Mouse (Mus musculus) liver, embryonic 15.5 days (tissue): ENCODE measurements around the gene Tada2b. TPM values are rescaled to one million over a fixed set of nuclear protein-coding genes. Genes with fewer than 3 reads are reported as not detected.
A peak's percentile ranks its signal among the peaks of the same experiment; 100 is the strongest.

Experiments used
- ATAC-seq: fragments of 200-750 bp; cut with Nextera tagmentation; 2 replicates; pipeline ENCODE4 v1.8.0; 2017; ENCODE audit warnings: moderate number of reproducible peaks, mild to moderate bottlenecking, moderate library complexity; ENCODE audit not compliant: insufficient read depth
- H3K27ac ChIP-seq: fragments of 300-500 bp; sonication (generic); replicated peaks from 2 replicates; pipeline ENCODE4 v1.5.1; 2015; ENCODE audit warnings: mild to moderate bottlenecking, inconsistent platforms
- H3K27me3 ChIP-seq: fragments of 300-500 bp; sonication (generic); 2 replicates; pipeline ENCODE4 v1.6.1; 2015; ENCODE audit warnings: mild to moderate bottlenecking, inconsistent platforms
- H3K36me3 ChIP-seq: fragments of 300-500 bp; sonication (generic); replicated peaks from 2 replicates; pipeline ENCODE4 v1.6.1; 2015; ENCODE audit warnings: moderate library complexity, mild to moderate bottlenecking, inconsistent platforms
- H3K4me1 ChIP-seq: fragments of 300-500 bp; sonication (generic); replicated peaks from 2 replicates; pipeline ENCODE4 v1.6.1; 2015; ENCODE audit warnings: inconsistent platforms
- H3K4me2 ChIP-seq: fragments of 300-500 bp; sonication (generic); 2 replicates; pipeline ENCODE4 v1.6.1; 2015; ENCODE audit warnings: moderate library complexity, mild to moderate bottlenecking, inconsistent platforms
- H3K4me3 ChIP-seq: fragments of 300-500 bp; sonication (generic); replicated peaks from 2 replicates; pipeline ENCODE4 v1.5.1; 2015; ENCODE audit warnings: mild to moderate bottlenecking, inconsistent platforms
- H3K9ac ChIP-seq: fragments of 300-500 bp; sonication (generic); 2 replicates; pipeline ENCODE4 v1.6.1; 2015; ENCODE audit warnings: moderate library complexity, mild to moderate bottlenecking, inconsistent platforms
- H3K9me3 ChIP-seq: fragments of 300-500 bp; sonication (generic); replicated peaks from 2 replicates; pipeline ENCODE4 v1.6.1; 2016; ENCODE audit warnings: inconsistent platforms
- WGBS: fragments of 180-500 bp; shearing (Covaris S2); methylation state at CpG from one replicate; pipeline ENCODE4 v1.1.7; 2015; ENCODE audit warnings: mixed read lengths; ENCODE audit not compliant: insufficient replicate concordance; 5-methylcytosine and 5-hydroxymethylcytosine counted together
- polyA plus RNA-seq: library from polyadenylated mRNA; unstranded; fragments of >200 nt; fragmentation: Nextera tagmentation; extraction: Ambion mirVana; gene quantifications from 2 replicates; pipeline ENCODE4 v1.2.1, GENCODE M21; 2015

The Tada2b gene
- polyA plus RNA-seq, 1 experiment from 2014 or later: 0.74 TPM

GRCm38 (mm10) chr5:36515126-36515525 is 31.0 kb upstream of the Tada2b start:
- Histone ChIP-seq H3K27ac (no peak overlapping the region), H3K4me3 (no peak overlapping the region), H3K9ac (no peak overlapping the region), H3K4me1 (no peaks in the 10 kb centered on the region), H3K36me3 (peaks cover 57% of the 10 kb centered on the region), H3K9me3 (no peaks in the 10 kb centered on the region), H3K4me2 (no peak overlapping the region), H3K27me3 (no peaks in the 10 kb centered on the region)
- WGBS: 65% methylated on average over 1 of the region's 1 CpGs
- ATAC-seq: no peak

- Histone ChIP-seq H3K9me3 (no peaks in the 10 kb centered on the region), H3K4me3 (no peak overlapping the region), H3K4me1 (no peaks in the 10 kb centered on the region), H3K27ac (no peak overlapping the region), H3K4me2 (no peak overlapping the region), H3K9ac (no peak overlapping the region), H3K27me3 (no peaks in the 10 kb centered on the region), H3K36me3 (peaks cover 58% of the 10 kb centered on the region)
- no peak for ATAC-seq
- WGBS: 83% methylated on average over 2 of the region's 2 CpGs
Measured at GRCm38 (mm10) chr5:36510956-36511355, 26.9 kb upstream of the Tada2b start.

- Histone ChIP-seq H3K36me3 (peaks cover 71% of the 10 kb centered on the region), H3K9ac (no peak overlapping the region), H3K27ac (no peak overlapping the region), H3K4me2 (no peak overlapping the region), H3K9me3 (no peaks in the 10 kb centered on the region), H3K27me3 (no peaks in the 10 kb centered on the region), H3K4me1 (no peaks in the 10 kb centered on the region), H3K4me3 (no peak overlapping the region)
- WGBS: 81% methylated on average over 10 of the region's 10 CpGs
- no peak for ATAC-seq
Measured at GRCm38 (mm10) chr5:36508351-36508750, 24.3 kb upstream of the Tada2b start.

GRCm38 (mm10) chr5:36505643-36506042 is 21.6 kb upstream of the Tada2b start:
- Histone ChIP-seq H3K27ac (no peak overlapping the region), H3K27me3 (no peaks in the 10 kb centered on the region), H3K4me2 (no peak overlapping the region), H3K9me3 (no peaks in the 10 kb centered on the region), H3K9ac (no peak overlapping the region), H3K36me3 (peaks cover 63% of the 10 kb centered on the region; the same call in 1 of the 2 replicates), H3K4me1 (no peaks in the 10 kb centered on the region), H3K4me3 (no peak overlapping the region)
- no peak for ATAC-seq
- WGBS: 66% methylated on average over 5 of the region's 5 CpGs

- Histone ChIP-seq H3K27ac (no peak overlapping the region), H3K4me2 (no peak overlapping the region), H3K36me3 (peaks cover 63% of the 10 kb centered on the region; the same call in 1 of the 2 replicates), H3K4me1 (no peaks in the 10 kb centered on the region), H3K4me3 (no peak overlapping the region), H3K9ac (no peak overlapping the region), H3K27me3 (no peaks in the 10 kb centered on the region), H3K9me3 (no peaks in the 10 kb centered on the region)
- whole genome bisulfite sequencing: 79% methylated on average over 7 of the region's 7 CpGs
- ATAC-seq: no peak
Measured at GRCm38 (mm10) chr5:36505235-36505634, 21.1 kb upstream of the Tada2b start.

GRCm38 (mm10) chr5:36494709-36495108 is 10.6 kb upstream of the Tada2b start:
- Histone ChIP-seq H3K27me3 (no peaks in the 10 kb centered on the region), H3K4me1 (no peaks in the 10 kb centered on the region), H3K36me3 (peaks cover 52% of the 10 kb centered on the region)

GRCm38 (mm10) chr5:36493919-36494318 is 9.8 kb upstream of the Tada2b start:
- ATAC-seq: no peak
- Histone ChIP-seq H3K4me1 (no peaks in the 10 kb centered on the region), H3K36me3 (peaks cover 52% of the 10 kb centered on the region), H3K27ac (no peak overlapping the region), H3K4me2 (no peak overlapping the region), H3K9me3 (no peaks in the 10 kb centered on the region), H3K9ac (no peak overlapping the region), H3K4me3 (no peak overlapping the region), H3K27me3 (no peaks in the 10 kb centered on the region)
- WGBS: 77% methylated on average over 6 of the region's 6 CpGs

More at GRCm38 (mm10) chr5:36494709-36495108, 10.6 kb upstream of the Tada2b start:
- 85% methylated on average over 9 of the region's 9 CpGs for WGBS
- Histone ChIP-seq H3K4me2 (no peak overlapping the region), H3K9ac (no peak overlapping the region), H3K27ac (no peak overlapping the region), H3K4me3 (no peak overlapping the region), H3K9me3 (no peaks in the 10 kb centered on the region)
- ATAC-seq: no peak

- no peak overlapping the region for H3K4me2 ChIP-seq
- WGBS: 44% methylated on average over 2 of the region's 2 CpGs
Measured at GRCm38 (mm10) chr5:36489225-36489624, 5.1 kb upstream of the Tada2b start.

GRCm38 (mm10) chr5:36485306-36485705 is 1.2 kb upstream of the Tada2b start:
- Histone ChIP-seq H3K4me2 (peak overlapping the region; percentile 100), H3K9ac (peak overlapping the region; percentile 62; the same call in 1 of the 2 replicates), H3K27me3 (peaks cover 35% of the 10 kb centered on the region), H3K4me1 (peaks cover 45% of the 10 kb centered on the region), H3K36me3 (no peaks in the 10 kb centered on the region), H3K4me3 (peak overlapping the region; percentile 71), H3K9me3 (no peaks in the 10 kb centered on the region), H3K27ac (no peak overlapping the region)
- whole genome bisulfite sequencing: 19% methylated on average over 19 of the region's 19 CpGs
- ATAC-seq: no peak

More at GRCm38 (mm10) chr5:36489225-36489624, 5.1 kb upstream of the Tada2b start:
- Histone ChIP-seq H3K4me3 (no peak overlapping the region), H3K27me3 (peaks cover 35% of the 10 kb centered on the region), H3K4me1 (peaks cover 12% of the 10 kb centered on the region), H3K9ac (no peak overlapping the region), H3K9me3 (no peaks in the 10 kb centered on the region), H3K27ac (no peak overlapping the region), H3K36me3 (peaks cover 20% of the 10 kb centered on the region)
- no peak for ATAC-seq

GRCm38 (mm10) chr5:36483203-36484101 is 633 bp downstream of the Tada2b start:
- WGBS: 2% methylated on average over 54 of the region's 58 CpGs
- Histone ChIP-seq H3K36me3 (no peaks in the 10 kb centered on the region), H3K4me2 (peak overlapping the region; percentile 90), H3K27ac (peak overlapping the region; percentile 84), H3K4me1 (peaks cover 62% of the 10 kb centered on the region), H3K4me3 (peak overlapping the region; percentile 93), H3K9ac (peak overlapping the region; percentile 98), H3K9me3 (no peaks in the 10 kb centered on the region), H3K27me3 (peaks cover 35% of the 10 kb centered on the region)
- no peak for ATAC-seq

GRCm38 (mm10) chr5:36481114-36481513 is 3.0 kb downstream of the Tada2b start:
- no peak overlapping the region for H3K4me2 ChIP-seq
- peaks cover 75% of the 10 kb centered on the region for H3K4me1 ChIP-seq
- no peak overlapping the region for H3K9ac ChIP-seq
- no peak overlapping the region for H3K4me3 ChIP-seq
- 71% methylated on average over 1 of the region's 1 CpGs for WGBS
- H3K27ac ChIP-seq: no peak overlapping the region
- no peak for ATAC-seq
- peaks cover 16% of the 10 kb centered on the region for H3K27me3 ChIP-seq
- H3K9me3 ChIP-seq: no peaks in the 10 kb centered on the region
- H3K36me3 ChIP-seq: peaks cover 6% of the 10 kb centered on the region; the same call in 1 of the 2 replicates
